Mouse (Mus musculus) intestine, postnatal 0 days (tissue): ENCODE measurements around the gene Cnih3. TPM values are rescaled to one million over a fixed set of nuclear protein-coding genes. Genes with fewer than 3 reads are reported as not detected.
A peak's percentile ranks its signal among the peaks of the same experiment; 100 is the strongest.

Source experiments
- ATAC-seq: fragments of 200-750 bp; cut with Nextera tagmentation; 2 replicates; pipeline ENCODE4 v1.8.0; 2017; ENCODE audit warnings: mild to moderate bottlenecking, moderate TSS enrichment, moderate library complexity
- H3K27ac ChIP-seq: fragments of 300-500 bp; sonication (generic); 2 replicates; pipeline ENCODE4 v1.5.1; 2014; ENCODE audit warnings: mild to moderate bottlenecking, low read depth, low read length, moderate library complexity
- H3K27me3 ChIP-seq: fragments of 300-500 bp; sonication (generic); replicated peaks from 2 replicates; pipeline ENCODE4 v1.6.1; 2014; ENCODE audit warnings: low read length, mixed read lengths; ENCODE audit not compliant: control insufficient read depth, insufficient read depth
- H3K36me3 ChIP-seq: fragments of 300-500 bp; sonication (generic); 2 replicates; pipeline ENCODE4 v1.6.1; 2014; ENCODE audit warnings: mild to moderate bottlenecking, moderate library complexity; ENCODE audit not compliant: control insufficient read depth, insufficient read depth
- H3K4me1 ChIP-seq: fragments of 300-500 bp; sonication (generic); replicated peaks from 2 replicates; pipeline ENCODE4 v1.6.1; 2014; ENCODE audit warnings: antibody characterized with exemption, low read length, mixed read lengths; ENCODE audit not compliant: control insufficient read depth, insufficient read depth
- H3K4me2 ChIP-seq: fragments of 300-500 bp; sonication (generic); replicated peaks from 2 replicates; pipeline ENCODE4 v1.6.1; 2014; ENCODE audit warnings: low read depth, mild to moderate bottlenecking, moderate library complexity
- H3K4me3 ChIP-seq: fragments of 300-500 bp; sonication (generic); 2 replicates; pipeline ENCODE4 v1.5.1; 2014; ENCODE audit warnings: low read depth, low read length
- H3K9ac ChIP-seq: fragments of 300-500 bp; sonication (generic); 2 replicates; pipeline ENCODE4 v1.6.1; 2014; ENCODE audit warnings: mild to moderate bottlenecking, low read depth, low read length
- H3K9me3 ChIP-seq: fragments of 300-500 bp; sonication (generic); 2 replicates; pipeline ENCODE4 v1.6.1; 2016; ENCODE audit warnings: mixed run types; ENCODE audit not compliant: control insufficient read depth
- CTCF ChIP-seq: sonication (generic); IDR thresholded peaks from 2 replicates; pipeline ENCODE4 v1.5.1; 2016; ENCODE audit warnings: low read depth, mild to moderate bottlenecking, control low read depth, antibody characterized with exemption, moderate library complexity
- WGBS: fragments of 180-500 bp; shearing (Covaris S2); extraction: QIAGEN DNeasy Blood & Tissue Kit; methylation state at CpG from one replicate; pipeline ENCODE4 v1.1.7; 2014; 5-methylcytosine and 5-hydroxymethylcytosine counted together
- polyA plus RNA-seq: library from polyadenylated mRNA; unstranded; fragments of >200 nt; fragmentation: Nextera tagmentation; extraction: Ambion mirVana; gene quantifications from 2 replicates; pipeline ENCODE4 v1.2.1, GENCODE M21; 2015

The Cnih3 gene
- polyA plus RNA-seq, 1 experiment from 2014 or later, result 0.13 TPM

DNA sequence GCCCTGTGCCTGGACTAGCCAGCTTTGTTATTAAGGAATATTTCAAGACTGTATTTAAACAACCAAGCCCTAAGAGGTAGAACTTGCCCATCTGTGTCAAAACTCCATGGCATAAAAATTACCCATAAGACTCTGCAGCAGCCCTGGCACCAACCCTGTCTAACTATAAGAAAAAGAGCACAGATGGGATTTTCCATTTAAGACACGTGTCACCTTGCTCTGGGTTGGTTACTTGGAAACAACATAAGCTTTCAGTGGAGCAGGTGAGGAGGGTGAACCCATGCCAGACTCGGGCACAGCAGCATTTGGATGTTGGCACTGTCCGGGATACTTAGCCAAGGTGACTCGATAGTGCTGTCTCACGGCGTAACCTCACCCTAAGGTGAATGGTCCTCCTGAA is 113.6 kb downstream of the Cnih3 start:
- Histone ChIP-seq H3K4me3 (no peak overlapping the region), H3K4me2 (no peak overlapping the region), H3K27me3 (no peaks in the 10 kb centered on the region), H3K27ac (no peak overlapping the region), H3K9me3 (no peaks in the 10 kb centered on the region), H3K4me1 (no peaks in the 10 kb centered on the region), H3K36me3 (no peaks in the 10 kb centered on the region), H3K9ac (no peak overlapping the region)
- ATAC-seq, result no peak
- TF ChIP-seq CTCF, result no peak
- WGBS, result 90% methylated on average over 6 of the region's 6 CpGs

DNA sequence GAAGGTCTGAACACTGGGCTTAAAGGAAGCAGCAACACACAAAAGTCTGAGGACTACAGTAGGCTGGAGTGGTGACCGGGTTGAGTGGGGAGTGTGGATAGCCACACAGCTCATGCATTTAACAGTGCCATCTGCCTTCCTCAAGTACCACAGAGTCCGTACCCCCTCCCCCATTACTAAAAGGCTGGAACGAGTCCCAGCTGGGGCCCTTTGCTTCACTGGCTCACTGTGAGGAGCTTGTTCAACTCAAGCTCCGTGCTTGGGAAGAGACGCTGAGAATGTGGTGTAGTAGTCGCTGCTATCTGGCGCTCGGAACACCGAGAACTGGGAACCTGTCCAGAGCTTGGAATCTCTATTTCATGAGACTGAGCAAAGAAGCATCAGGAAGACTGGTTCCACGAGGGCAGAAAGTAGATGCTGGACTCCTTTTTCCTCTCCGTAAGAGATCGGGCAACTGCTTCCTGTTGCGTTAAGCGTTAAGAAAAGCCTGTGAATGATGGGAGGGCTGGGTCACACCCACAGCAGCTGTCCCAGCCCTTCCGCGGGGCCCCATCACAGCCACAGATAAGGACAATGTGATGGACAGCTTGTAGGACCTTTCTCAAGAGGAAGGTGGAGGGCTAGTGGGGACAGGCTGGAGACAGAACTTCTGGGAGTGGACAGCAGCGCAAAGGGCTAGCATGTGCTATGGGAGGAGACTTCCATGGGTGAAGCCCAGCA is 114.3 kb downstream of the Cnih3 start:
- Histone ChIP-seq H3K9me3 (no peaks in the 10 kb centered on the region), H3K36me3 (no peaks in the 10 kb centered on the region), H3K4me2 (no peak overlapping the region), H3K4me3 (no peak overlapping the region), H3K4me1 (no peaks in the 10 kb centered on the region), H3K27ac (no peak overlapping the region), H3K27me3 (no peaks in the 10 kb centered on the region), H3K9ac (no peak overlapping the region)
- WGBS, result 57% methylated on average over 17 of the region's 17 CpGs
- no peak for ATAC-seq
- TF ChIP-seq CTCF, result no peak

DNA sequence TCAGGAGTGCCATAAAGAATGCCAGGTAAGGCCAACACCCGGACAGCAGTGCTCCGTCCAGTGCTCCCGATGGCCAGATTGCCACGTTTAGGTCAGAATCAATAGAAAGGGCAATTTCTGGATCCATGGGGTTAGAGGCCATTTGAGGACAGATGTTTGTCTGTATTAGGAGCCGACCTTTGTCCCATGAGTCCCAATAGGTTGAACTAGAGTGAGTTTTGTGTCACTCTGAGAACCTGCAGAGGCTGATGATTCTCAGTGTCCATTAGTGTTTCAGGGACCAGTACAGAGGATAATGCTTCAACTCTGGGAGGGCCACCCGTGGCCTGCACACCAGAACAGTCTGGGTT is 114.9 kb downstream of the Cnih3 start:
- no peak overlapping the region for H3K27ac ChIP-seq
- WGBS, result 79% methylated on average over 6 of the region's 6 CpGs
- TF ChIP-seq CTCF, result no peak

DNA sequence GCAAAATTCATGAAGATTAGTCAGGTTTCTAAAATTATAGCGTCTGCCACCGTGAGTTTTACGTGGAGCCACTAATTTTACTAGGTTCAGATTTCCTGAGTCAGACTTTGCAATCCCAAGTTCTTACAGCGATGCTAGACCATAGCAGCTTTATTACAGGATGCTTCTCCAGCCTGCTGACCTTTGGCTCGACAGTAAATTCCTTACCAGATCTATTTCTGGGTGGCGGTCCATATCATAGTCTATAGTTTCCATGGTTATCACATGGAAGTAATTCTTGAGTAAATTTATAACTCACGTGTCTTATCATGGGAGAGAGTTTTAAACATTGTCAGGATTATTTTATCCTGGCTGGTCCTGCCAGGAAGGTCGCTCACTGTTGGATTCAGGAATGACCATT is 117.0 kb downstream of the Cnih3 start:
- Histone ChIP-seq H3K27ac (no peak overlapping the region), H3K4me2 (no peak overlapping the region), H3K4me3 (no peak overlapping the region), H3K9me3 (no peaks in the 10 kb centered on the region), H3K4me1 (no peaks in the 10 kb centered on the region), H3K27me3 (no peaks in the 10 kb centered on the region), H3K9ac (no peak overlapping the region), H3K36me3 (no peaks in the 10 kb centered on the region)
- 41% methylated on average over 8 of the region's 8 CpGs for WGBS
- ATAC-seq, result peak; percentile 47; the same call in 1 of the 2 replicates
- no peak for TF ChIP-seq CTCF

More for the DNA sequence above, 114.9 kb downstream of the Cnih3 start:
- Histone ChIP-seq H3K9ac (no peak overlapping the region), H3K27me3 (no peaks in the 10 kb centered on the region), H3K36me3 (no peaks in the 10 kb centered on the region), H3K9me3 (no peaks in the 10 kb centered on the region), H3K4me2 (no peak overlapping the region), H3K4me3 (no peak overlapping the region), H3K4me1 (no peaks in the 10 kb centered on the region)
- no peak for ATAC-seq

DNA sequence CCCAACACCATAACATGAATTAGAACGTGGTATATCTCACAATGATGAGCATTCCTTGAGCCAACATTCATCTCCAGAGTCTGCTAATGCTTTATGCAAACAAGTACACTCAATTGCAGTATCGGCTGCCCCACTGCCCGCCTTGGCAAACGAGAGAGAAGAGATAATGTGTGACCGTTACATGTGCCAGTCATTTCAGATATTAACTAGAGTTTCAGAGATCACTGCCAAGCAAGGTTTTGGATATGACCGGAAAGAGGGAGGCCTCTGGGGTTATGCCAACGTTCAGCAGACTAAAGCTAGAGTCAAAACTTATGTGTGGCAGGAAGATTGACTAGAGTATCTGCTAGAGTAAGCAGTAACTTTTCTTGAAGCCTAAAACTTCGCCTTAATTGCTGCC is 123.7 kb downstream of the Cnih3 start:
- H3K27ac ChIP-seq, result no peak overlapping the region
- no peak for ATAC-seq
- TF ChIP-seq CTCF, result no peak
- H3K4me1 ChIP-seq, result no peaks in the 10 kb centered on the region
- WGBS, result 60% methylated on average over 8 of the region's 8 CpGs
- H3K36me3 ChIP-seq, result no peaks in the 10 kb centered on the region
- H3K9me3 ChIP-seq, result no peaks in the 10 kb centered on the region
- no peaks in the 10 kb centered on the region for H3K27me3 ChIP-seq
- no peak overlapping the region for H3K9ac ChIP-seq
- H3K4me2 ChIP-seq, result no peak overlapping the region
- no peak overlapping the region for H3K4me3 ChIP-seq

DNA sequence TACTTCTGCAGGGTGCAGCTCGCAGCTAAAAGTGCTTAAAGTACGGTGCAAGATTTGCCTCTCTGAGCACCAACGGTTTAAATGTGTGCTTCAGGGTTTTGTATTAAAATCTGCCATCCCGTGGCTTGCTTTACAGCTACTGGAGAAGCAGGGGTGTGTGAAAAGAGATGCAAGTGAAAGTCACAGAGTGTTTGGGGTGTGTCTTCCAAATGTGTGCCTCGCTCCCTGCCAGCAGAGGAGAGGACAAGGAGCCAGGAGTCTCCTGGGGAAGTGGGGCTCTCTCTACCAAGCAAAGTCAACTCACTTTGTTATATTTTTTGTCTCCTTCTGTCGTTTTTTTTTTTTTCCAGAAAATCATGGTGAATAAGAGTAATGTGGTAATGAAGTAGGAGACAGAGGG is 124.1 kb downstream of the Cnih3 start:
- 54% methylated on average over 6 of the region's 6 CpGs for WGBS
- H3K9me3 ChIP-seq, result no peaks in the 10 kb centered on the region
- no peak for TF ChIP-seq CTCF
- no peak overlapping the region for H3K9ac ChIP-seq
- no peak for ATAC-seq
- H3K4me3 ChIP-seq, result no peak overlapping the region
- no peak overlapping the region for H3K27ac ChIP-seq
- H3K36me3 ChIP-seq, result no peaks in the 10 kb centered on the region
- no peaks in the 10 kb centered on the region for H3K4me1 ChIP-seq
- H3K4me2 ChIP-seq, result no peak overlapping the region
- no peaks in the 10 kb centered on the region for H3K27me3 ChIP-seq

DNA sequence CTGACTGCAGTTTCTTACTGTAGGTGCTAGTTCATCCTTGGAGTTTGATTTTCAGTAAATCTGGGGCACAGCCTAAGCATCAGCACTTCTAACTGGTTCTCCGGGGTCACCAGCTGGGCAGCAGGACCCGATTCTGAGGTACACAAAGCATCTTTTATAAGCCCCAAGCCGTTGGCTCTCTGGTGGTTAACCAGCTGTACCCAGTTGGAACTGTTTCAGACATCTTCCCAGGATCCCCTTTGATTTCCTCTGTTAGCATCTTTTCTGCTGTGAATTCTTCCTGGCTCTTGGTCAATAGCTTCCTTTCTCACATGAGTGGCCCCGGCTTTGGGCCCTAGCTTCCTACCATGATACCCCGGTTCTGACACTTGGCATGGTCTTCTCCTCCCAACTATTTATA is 132.3 kb downstream of the Cnih3 start:
- Histone ChIP-seq H3K4me1 (no peaks in the 10 kb centered on the region), H3K36me3 (no peaks in the 10 kb centered on the region), H3K4me2 (no peak overlapping the region), H3K4me3 (no peak overlapping the region), H3K27me3 (no peaks in the 10 kb centered on the region), H3K27ac (no peak overlapping the region), H3K9me3 (no peaks in the 10 kb centered on the region), H3K9ac (no peak overlapping the region)
- 71% methylated on average over 5 of the region's 5 CpGs for WGBS
- no peak for TF ChIP-seq CTCF
- no peak for ATAC-seq
